Mouse (Mus musculus) heart, postnatal 0 days (tissue): Measurements from ENCODE around the gene Srebf1. TPM values are rescaled to one million over a fixed set of nuclear protein-coding genes. Genes with fewer than 3 reads are reported as not detected.

Experiments
- ATAC-seq: fragments of 200-750 bp; cut with Nextera tagmentation; 2 replicates; pipeline ENCODE4 v1.8.0; 2017; ENCODE audit warnings: low read depth, moderate number of reproducible peaks, moderate library complexity; ENCODE audit not compliant: insufficient read depth
- DNase-seq: peaks from one replicate; pipeline ENCODE4 v3.0.0-alpha.2; 2016; ENCODE audit warnings: low spot score
- H3K27ac ChIP-seq: fragments of 300-500 bp; sonication (generic); 2 replicates; pipeline ENCODE4 v1.5.1; 2014; ENCODE audit warnings: low read depth, mild to moderate bottlenecking
- H3K27me3 ChIP-seq: fragments of 300-500 bp; sonication (generic); 2 replicates; pipeline ENCODE4 v1.6.1; 2014; ENCODE audit warnings: low read length, mixed read lengths; ENCODE audit not compliant: control insufficient read depth, insufficient read depth
- H3K36me3 ChIP-seq: fragments of 300-500 bp; sonication (generic); replicated peaks from 2 replicates; pipeline ENCODE4 v1.6.1; 2014; ENCODE audit warnings: low read length, mixed read lengths; ENCODE audit not compliant: control insufficient read depth, insufficient read depth
- H3K4me1 ChIP-seq: fragments of 300-500 bp; sonication (generic); 2 replicates; pipeline ENCODE4 v1.6.1; 2014; ENCODE audit warnings: antibody characterized with exemption; ENCODE audit not compliant: control insufficient read depth, insufficient read depth
- H3K4me2 ChIP-seq: fragments of 300-500 bp; sonication (generic); 2 replicates; pipeline ENCODE4 v1.6.1; 2014; ENCODE audit warnings: low read depth, mild to moderate bottlenecking, low read length, moderate library complexity
- H3K4me3 ChIP-seq: fragments of 300-500 bp; sonication (generic); 2 replicates; pipeline ENCODE4 v1.5.1; 2014; ENCODE audit warnings: low read depth, low read length
- H3K9ac ChIP-seq: fragments of 300-500 bp; sonication (generic); replicated peaks from 2 replicates; pipeline ENCODE4 v1.6.1; 2014; ENCODE audit warnings: low read depth, low read length, mixed read lengths
- H3K9me3 ChIP-seq: fragments of 300-500 bp; sonication (generic); replicated peaks from 2 replicates; pipeline ENCODE4 v1.6.1; 2016; ENCODE audit warnings: low read length; ENCODE audit not compliant: control insufficient read depth
- CTCF ChIP-seq: IDR thresholded peaks from 2 replicates; pipeline ENCODE4 v1.5.1; 2016; ENCODE audit warnings: antibody characterized with exemption, control low read depth, low read depth
- EP300 ChIP-seq: IDR thresholded peaks from 2 replicates; pipeline ENCODE4 v1.6.1; 2016; ENCODE audit warnings: antibody characterized with exemption, low read depth
- WGBS: fragments of 180-500 bp; shearing (Covaris S2); extraction: QIAGEN DNeasy Blood & Tissue Kit; methylation state at CpG from one replicate; pipeline ENCODE4 v1.1.7; 2014; 5-methylcytosine and 5-hydroxymethylcytosine counted together
- polyA plus RNA-seq: library from polyadenylated mRNA; unstranded; fragments of >200 nt; fragmentation: Nextera tagmentation; extraction: Ambion mirVana; gene quantifications from 2 replicates; pipeline ENCODE4 v1.2.1, GENCODE M21; 2015
- total RNA-seq: library from RNA; depleted of rRNA; stranded (reverse); fragments of >200 nt; gene quantifications from 2 replicates; pipeline ENCODE4 v1.2.3, GENCODE M21; 2014; ENCODE audit warnings: low replicate concordance

Gene Srebf1
- total and polyA plus RNA-seq, 2 experiments from 2014 or later: 29.9 to 77.2 TPM

- H3K4me3 ChIP-seq: no peak overlapping the region
- ATAC-seq (no peak), DNase-seq (no peak)
- peaks cover 10% of the 10 kb centered on the region for H3K36me3 ChIP-seq
- peaks cover 35% of the 10 kb centered on the region for H3K4me1 ChIP-seq
- H3K4me2 ChIP-seq: peak overlapping the region; percentile 88; the same call in 1 of the 2 replicates
- 59% methylated on average over 3 of the region's 3 CpGs for WGBS
- H3K9ac ChIP-seq: no peak overlapping the region; the same call in 1 of the 2 replicates
- TF ChIP-seq CTCF (no peak), EP300 (no peak)
- H3K9me3 ChIP-seq: no peaks in the 10 kb centered on the region
- peak overlapping the region; percentile 84 for H3K27ac ChIP-seq
- H3K27me3 ChIP-seq: no peaks in the 10 kb centered on the region
Measured at GRCm38 (mm10) chr11:60211152-60211551, 11.2 kb downstream of the Srebf1 start.

- peak overlapping the region; percentile 88 for H3K4me2 ChIP-seq
- H3K4me1 ChIP-seq: peaks cover 35% of the 10 kb centered on the region
- no peaks in the 10 kb centered on the region for H3K27me3 ChIP-seq
- peak overlapping the region; percentile 52 for H3K9ac ChIP-seq
- peak; percentile 93 for ATAC-seq
- peaks cover 19% of the 10 kb centered on the region for H3K36me3 ChIP-seq
- peak overlapping the region; percentile 52 for H3K4me3 ChIP-seq
- H3K9me3 ChIP-seq: no peaks in the 10 kb centered on the region
- TF ChIP-seq EP300: no peak; the same call in 1 of the 2 replicates
- TF ChIP-seq CTCF: no peak
- WGBS: 1% methylated on average over 42 of the region's 47 CpGs
- H3K27ac ChIP-seq: peak overlapping the region; percentile 84
- DNase-seq: peak; percentile 93
Measured at GRCm38 (mm10) chr11:60210305-60210724, 12.1 kb downstream of the Srebf1 start.

GRCm38 (mm10) chr11:60209933-60210249, 12.5 kb downstream of the Srebf1 start:
- H3K4me3 ChIP-seq: peak overlapping the region; percentile 52
- ATAC-seq: no peak
- no peaks in the 10 kb centered on the region for H3K27me3 ChIP-seq
- no peak for DNase-seq
- H3K27ac ChIP-seq: peak overlapping the region; percentile 84
- H3K9me3 ChIP-seq: no peaks in the 10 kb centered on the region
- 2% methylated on average over 2 of the region's 2 CpGs for WGBS
- TF ChIP-seq EP300 (no peak), CTCF (no peak)
- peaks cover 35% of the 10 kb centered on the region for H3K4me1 ChIP-seq
- H3K36me3 ChIP-seq: peaks cover 23% of the 10 kb centered on the region
- peak overlapping the region; percentile 88 for H3K4me2 ChIP-seq
- peak overlapping the region; percentile 52 for H3K9ac ChIP-seq

- ATAC-seq (peak; percentile 66), DNase-seq (peak; percentile 86)
- WGBS: 16% methylated on average over 7 of the region's 7 CpGs
- TF ChIP-seq EP300 (0 out of 2 replicates have a peak, but pooled peaks have one; percentile 24), CTCF (0 out of 2 replicates have a peak, but pooled peaks have one; percentile 12)
- Histone ChIP-seq H3K4me1 (peaks cover 35% of the 10 kb centered on the region), H3K27ac (peak overlapping the region; percentile 84), H3K4me3 (peak overlapping the region; percentile 52), H3K27me3 (no peaks in the 10 kb centered on the region), H3K9ac (peak overlapping the region; percentile 52; the same call in 1 of the 2 replicates), H3K36me3 (peaks cover 28% of the 10 kb centered on the region), H3K9me3 (no peaks in the 10 kb centered on the region), H3K4me2 (peak overlapping the region; percentile 88)
Measured at GRCm38 (mm10) chr11:60209217-60209932, 13.0 kb downstream of the Srebf1 start.

- H3K4me3 ChIP-seq: peak overlapping the region; percentile 52
- peaks cover 35% of the 10 kb centered on the region for H3K4me1 ChIP-seq
- H3K4me2 ChIP-seq: peak overlapping the region; percentile 88
- DNase-seq: no peak
- peaks cover 35% of the 10 kb centered on the region for H3K36me3 ChIP-seq
- H3K27me3 ChIP-seq: no peaks in the 10 kb centered on the region
- peak overlapping the region; percentile 84 for H3K27ac ChIP-seq
- H3K9ac ChIP-seq: peak overlapping the region; percentile 52
- ATAC-seq: no peak
- TF ChIP-seq EP300 (no peak), CTCF (no peak)
- WGBS: 20% methylated on average over 4 of the region's 4 CpGs
- H3K9me3 ChIP-seq: no peaks in the 10 kb centered on the region
Measured at GRCm38 (mm10) chr11:60208712-60209111, 13.7 kb downstream of the Srebf1 start.
